Mouse (Mus musculus) ZHBTc4 (cell line): ENCODE results near the gene Gmnc.
A peak's percentile ranks its signal among the peaks of the same experiment; 100 is the strongest.

Experiments
- DNase-seq: peaks from one replicate; pipeline ENCODE4 v3.0.0-alpha.2; 2011; ENCODE audit warnings: low read depth, low spot score

The Gmnc gene

DNA sequence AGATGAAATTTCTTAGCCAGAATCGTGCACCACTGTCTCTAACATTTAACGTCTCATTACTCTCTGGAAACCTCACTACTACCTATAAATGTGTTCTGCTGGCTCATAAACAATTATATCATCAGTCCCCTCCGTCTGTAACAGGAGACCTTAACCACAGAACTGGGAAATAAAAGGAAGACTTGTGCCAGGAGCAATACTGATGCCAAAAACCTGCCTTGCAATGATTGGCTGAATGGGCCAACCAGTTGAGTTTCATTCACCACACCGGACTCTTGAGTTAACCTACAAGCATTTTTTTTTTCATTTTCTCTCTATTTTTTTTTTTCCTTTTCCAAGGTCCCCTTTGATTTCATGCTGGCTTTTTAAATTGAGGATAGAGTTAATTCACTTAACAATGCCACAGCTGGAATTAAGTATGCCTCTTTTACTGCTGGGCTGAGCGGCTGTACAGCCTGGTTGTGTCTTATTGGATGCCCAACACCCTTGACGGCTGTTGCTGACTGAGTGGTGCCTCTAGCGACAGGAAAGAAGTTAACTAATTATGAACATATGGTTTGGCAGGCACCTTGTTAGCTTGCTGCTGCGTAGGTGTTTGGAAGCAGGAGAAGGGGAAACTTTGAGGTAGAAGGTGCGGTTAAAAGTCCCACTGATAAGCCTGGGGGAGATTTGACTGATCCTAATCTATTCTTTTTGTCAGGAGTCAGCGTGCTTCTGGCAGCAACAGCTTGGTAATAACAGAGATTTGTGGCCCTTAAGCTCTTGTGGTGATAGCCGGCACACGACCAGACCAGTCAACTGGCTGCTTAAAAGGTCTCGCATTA, at the start of gene Gmnc:
Gene Gmnc (minus strand): TSS at position 176 of the 824 bp plus-strand sequence.
- DNase-seq: no peak

DNA sequence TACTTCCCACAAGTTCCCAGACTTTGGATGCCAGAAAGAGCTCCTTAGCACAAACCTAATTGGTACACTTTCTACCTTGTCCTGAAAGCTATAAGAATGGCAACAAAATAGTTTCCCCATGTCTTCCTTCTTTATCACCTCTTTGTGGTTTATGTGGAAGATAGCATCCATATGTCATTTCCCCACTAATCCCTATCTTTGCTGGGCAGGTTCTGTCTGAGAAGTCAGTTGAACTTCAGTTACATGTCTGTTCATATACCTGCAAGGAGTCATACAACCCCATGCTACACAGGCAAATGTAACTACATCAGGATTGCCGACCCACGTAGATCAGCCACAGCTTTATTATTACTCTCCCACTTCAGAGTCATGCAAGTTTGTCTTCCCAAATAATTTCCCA, 35.8 kb upstream of the Gmnc start:
- DNase-seq: no peak

DNA sequence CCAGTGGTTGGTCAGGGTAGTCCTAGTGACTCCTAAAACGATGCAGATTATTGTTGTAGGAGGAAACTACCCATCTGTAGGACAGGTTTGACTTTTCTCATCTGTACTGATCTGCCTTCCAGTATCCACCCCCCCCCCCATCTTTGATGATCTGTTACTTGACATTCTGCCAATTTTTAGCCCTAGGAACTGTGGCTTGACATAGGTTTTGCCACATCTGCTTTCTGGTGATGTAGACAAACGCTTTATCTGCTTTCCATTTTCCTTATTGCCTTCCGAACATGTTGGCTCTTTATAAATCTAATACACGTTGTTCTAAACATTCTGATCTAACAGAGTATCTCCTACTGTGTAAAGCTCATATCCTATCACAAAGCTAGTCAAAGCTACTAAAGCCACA, 34.8 kb upstream of the Gmnc start:
- DNase-seq: no peak

DNA sequence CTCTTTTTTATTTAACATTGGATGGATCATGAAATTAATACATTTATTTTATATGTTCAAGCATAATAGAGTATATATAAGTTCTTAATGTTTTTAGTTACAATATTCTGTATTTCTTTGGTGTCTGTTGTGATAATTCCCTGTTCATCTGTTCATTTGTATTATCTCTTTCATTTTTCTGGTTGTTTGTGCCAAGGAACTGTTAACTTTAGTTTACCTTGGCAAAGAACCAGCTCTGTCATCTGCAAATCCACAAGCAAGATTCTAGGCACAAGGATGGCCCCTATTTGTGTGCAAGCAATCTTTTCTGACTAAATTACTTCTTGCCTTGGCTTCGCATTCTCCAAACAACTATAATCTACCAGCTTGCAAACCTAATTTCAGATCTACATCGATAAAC, 31.3 kb upstream of the Gmnc start:
- no peak for DNase-seq

DNA sequence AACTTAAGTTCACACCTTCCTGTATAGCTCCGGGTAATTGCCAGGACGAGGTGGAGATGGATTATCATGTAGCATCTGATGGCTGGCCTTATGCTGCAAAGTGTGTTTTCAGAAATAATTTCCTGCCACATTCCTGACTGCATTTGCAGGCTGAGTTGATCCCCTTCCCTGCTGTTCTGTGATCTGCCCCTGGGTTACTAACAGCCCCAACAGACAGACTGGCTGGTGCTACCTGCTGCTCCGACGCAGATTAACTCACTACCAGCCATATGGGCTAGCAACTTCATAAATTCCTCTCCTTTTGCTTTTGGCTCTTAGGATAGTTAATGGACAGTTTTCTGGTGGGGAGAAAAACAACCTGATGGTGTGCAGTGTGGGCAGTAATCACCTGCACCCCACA, 25.9 kb upstream of the Gmnc start:
- DNase-seq: no peak

DNA sequence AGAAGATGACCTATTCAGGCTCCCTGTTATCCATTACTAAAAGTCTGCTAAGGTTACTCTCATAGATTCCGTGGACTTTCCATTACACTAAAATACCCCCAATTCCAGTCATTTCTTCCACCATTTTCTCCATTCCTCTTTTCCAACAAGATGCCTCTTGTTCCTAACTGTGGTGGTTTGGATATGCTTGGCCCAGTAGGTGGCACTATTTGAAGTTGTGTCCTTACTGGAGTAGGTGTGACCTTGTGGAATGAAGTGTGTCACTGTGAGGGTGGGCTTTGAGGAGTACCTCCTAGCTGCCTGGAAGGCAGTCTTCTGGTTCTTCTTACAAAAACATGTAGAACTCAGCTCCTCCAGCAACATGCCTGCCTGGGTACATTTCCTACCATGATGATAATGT, 11.3 kb upstream of the Gmnc start:
- peak; percentile 15 for DNase-seq

DNA sequence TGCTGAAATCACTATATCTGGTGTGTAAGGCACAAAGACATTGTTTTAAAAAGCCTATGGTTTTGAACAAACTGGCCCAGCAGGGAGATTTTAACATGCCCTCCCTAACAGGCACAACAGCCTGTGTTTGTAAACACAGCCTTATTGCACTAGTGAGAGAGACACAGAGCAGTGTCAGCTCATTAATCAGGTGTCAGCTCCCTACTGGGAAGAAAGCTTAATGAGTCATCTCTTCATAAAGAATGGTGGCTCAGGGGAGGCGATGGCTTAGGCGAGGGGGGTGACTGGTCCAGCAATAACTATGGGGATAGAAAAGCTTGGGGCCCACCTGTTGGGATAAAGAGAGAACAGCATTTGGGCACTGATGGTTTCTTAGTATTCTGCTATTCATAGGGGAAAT, 8.1 kb upstream of the Gmnc start:
- DNase-seq: no peak

DNA sequence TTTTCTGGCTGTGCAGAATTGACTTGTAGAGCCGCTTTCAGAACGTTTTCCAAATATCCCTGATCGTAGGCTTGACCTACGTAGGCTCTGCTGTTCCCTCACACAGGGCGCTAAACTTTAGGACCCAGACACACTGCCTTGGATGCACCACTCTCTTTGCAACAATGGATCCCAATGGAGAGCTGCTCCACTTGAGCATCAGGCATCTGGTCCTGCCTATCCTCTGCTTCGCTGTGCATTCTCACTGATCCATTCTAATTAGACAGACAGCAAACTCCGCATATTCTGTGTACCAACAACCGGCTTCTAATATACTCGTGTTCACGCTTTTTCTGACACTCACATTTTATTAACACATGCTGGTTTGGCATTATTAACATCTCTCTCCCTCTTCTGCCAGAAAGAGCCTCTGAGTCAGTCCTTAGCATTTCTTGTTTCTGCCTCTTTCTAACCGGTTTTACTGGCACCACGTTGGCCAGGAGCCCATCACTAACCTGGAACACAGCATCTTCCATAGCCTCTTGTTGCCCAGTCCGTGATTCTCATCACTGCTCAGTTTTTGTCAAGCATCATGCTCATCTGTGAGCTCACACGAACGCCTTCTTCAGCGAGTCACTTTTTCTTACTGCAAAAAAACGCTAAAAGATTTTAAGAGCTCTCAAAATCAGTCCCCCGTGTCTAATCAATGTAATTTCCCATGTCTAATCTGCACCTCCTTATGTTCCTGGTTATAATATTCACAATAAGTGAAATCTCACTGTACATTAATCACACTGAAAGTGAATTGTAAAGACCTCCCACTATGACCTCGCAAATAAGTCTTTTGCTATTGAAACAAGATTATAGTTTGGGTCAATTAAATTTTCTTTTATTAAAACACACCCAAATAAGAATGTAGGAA, 1.8 kb downstream of the Gmnc start:
- no peak for DNase-seq

DNA sequence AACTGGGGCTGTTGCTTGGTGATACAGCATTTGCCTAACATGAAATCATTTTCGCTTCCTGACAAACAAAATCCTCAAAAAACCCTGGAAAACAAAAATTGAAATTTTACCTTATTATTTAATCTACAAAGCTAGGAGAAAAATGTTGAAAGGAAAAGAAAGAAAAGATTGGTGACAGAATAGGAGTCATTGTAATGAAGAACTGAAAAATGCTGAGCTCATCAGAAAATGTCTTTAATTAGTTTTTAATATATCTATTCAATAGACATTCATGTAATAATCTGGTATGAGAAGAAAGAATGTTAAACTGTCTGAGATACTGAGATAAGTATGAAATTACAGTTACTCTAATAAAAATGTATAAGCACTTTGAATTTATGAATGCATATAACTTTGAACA, 3.3 kb downstream of the Gmnc start:
- DNase-seq: no peak

DNA sequence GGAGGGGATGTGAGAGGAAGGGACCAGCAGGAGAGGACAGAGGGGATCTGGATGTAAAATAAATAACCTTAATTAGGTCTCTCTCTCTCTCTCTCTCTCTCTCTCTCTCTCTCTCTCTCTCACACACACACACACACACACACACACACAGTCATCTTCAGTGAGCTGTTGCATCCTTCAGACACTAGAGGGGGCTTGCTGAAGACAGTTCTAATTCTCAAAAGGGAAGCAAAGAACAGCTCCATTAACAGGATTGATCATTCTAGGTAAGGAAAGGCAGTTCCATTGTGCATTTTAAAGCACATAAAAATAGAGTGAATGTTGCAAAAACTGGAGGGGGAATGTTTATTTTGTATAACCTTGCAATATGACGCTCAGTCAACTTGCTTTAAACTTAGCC, 5.7 kb downstream of the Gmnc start:
- peak; percentile 44 for DNase-seq

DNA sequence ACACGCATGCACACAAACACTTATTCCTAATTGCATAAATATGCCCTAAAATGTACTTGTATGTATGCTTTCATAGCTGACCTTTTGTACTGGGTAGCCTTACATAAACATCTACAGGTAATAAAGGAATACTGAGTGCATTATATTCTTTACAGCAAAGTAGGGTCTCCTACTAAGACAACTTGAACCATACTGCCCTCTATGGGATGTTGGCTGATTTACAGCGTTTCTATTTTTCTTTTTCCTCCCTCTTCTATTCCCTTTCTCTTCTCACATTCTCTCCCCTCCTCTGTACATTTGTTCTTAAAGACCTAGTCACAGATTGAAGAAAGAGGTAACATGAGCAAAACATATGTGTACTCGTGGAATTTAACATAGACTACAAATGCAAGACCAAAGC, 9.3 kb downstream of the Gmnc start:
- DNase-seq: peak; percentile 23

DNA sequence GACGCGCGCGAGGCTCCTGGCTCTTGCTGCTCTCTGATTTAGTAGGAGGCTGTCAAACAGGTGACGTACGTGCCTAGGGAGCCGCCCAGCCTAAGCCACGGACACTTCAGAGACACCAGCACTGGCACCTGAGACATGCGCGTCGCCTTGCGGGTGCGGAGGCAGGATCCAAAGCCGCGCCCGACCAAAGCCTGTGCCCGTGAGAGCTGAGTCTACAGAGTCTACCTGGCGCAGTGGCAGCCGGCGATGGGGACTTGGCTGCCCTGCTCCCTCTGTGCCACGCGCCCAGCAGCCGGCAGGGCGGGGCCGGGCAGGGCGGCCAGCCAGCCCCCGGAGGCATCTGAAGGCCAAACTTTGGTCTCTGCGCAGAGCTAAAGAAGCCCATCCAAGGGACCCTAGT, 23.5 kb downstream of the Gmnc start:
- DNase-seq: peak; percentile 59

DNA sequence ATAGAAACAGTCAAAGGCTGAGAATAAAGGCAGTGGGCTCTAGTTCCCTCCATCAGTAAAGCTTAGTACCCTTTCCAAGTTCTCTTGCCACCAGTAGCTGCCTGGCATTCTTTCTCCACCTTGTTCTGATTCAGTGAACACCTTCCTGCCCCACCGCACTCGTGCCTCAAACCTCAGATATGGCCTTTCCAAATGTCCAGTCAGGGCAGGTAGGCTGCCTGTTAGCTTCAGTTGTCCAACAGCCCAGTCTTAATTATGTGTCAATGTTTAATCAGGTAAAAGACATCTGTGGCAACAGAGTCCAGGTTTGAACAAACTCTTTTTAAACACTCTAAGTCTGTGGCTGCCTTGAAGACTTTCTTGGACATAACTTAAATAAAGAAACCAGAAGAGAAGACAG, 24.6 kb downstream of the Gmnc start:
- DNase-seq: no peak

DNA sequence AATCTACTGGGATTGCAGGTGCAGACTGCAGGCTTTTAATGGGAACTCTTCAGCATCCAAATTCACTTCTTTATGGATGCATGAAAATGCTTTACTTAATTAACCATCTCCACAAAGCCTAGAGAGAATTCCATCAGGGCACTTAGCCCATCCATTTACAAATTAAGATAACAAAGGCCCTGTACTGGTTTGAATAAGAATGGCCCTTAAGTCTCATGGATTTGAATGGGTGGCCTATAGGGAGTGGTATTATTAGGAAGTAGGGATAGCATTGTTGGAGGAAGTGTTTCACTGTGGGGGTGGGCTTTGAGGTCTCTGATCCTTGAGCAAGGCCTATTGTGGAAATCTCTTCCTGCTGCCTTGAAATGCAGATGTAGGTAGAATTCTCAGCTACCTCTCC, 29.5 kb downstream of the Gmnc start:
- peak; percentile 96 for DNase-seq

DNA sequence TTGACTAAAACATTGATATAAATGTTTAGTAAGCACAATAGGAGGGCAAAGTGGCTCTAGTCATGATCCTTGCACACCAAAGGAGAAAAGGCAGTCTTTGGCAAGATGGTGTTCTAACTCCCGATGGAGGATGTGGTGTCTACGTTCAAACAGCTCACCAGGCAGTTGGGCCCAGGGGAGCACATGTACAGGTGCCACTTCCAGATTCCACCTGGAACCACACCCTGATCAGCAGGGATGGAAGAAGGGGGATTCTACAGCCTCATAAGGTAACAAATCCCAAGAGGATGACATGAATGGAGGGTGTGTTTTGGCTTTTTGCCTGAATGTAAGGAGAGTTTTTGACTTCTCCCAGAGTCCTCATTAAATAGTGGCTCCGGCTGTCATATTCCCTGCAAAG, 39.9 kb downstream of the Gmnc start:
- DNase-seq: no peak

DNA sequence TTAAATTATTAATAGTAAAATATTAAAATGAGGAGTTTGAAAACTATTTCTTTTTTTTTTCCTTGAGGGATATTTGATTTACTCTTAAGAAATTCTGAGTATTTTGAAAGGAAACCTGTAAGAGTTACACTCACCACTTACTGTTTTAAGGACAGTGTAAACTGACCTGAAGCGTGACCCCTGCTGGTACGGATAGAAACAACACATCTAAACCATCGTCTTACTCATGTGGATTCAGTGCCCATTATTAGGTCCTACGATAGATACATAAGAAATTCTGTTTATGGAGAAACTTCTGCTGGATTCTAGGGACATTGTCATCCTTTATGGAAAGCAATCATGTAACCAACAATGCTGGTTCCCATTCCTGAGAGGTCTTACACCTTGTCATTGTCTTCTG, 41.2 kb downstream of the Gmnc start:
- peak; percentile 49 for DNase-seq

DNA sequence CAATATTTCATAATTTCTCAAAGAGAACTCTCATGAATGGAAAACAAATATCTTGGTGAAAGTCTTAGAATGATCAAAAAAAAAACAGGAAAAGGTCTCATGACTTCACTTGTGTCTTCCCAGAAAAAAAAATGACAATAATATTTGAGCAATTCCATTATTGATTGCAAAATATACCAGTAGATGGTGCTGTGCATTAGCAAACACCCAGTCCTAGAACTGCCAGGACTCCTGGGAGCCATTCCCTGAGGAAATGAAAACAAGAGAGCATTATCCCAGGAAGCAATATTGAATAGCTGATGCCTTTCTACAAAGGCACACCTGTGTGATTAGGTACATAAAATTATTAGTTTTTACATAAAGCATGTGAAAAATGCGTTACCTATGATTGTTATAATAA, 87.5 kb downstream of the Gmnc start:
- no peak for DNase-seq

DNA sequence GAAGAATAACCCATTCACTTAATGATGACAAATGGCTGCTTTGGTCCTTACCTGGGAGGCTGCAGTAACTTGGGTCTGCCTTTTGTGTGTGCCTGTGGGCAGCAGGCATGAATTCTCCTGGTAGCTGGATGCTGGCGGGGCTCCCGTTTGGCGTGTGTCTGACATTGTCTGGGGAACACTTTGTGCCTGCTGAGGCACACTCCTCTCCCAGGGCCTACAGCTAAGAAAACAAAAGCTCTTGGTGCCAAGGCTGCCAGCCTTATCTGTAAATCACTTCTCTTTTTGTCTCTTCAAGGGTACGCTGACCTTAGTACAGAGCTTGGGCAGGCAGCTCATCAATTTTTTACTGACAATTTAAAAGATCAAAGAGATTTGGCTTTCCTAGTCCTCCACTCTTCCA, 90.0 kb downstream of the Gmnc start:
- no peak for DNase-seq

DNA sequence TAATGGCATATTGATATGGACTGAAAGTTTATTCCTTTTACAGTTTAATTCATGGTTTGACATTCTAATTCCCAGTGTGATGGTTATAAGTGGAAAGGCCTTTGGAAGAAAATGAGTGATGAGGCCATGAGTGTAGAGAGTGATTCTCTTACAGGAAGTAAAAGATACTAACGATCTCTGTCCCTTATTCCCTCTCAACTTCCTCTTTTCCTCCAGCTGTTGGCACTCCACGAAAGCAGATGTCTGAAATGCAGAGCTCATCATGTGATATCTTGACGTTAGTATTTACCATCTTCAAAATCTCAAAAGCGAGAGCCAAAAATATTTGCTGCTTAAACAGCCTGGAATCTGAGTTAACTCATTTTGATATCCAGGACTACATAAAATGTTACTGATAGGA, 105.1 kb downstream of the Gmnc start:
- DNase-seq: no peak

DNA sequence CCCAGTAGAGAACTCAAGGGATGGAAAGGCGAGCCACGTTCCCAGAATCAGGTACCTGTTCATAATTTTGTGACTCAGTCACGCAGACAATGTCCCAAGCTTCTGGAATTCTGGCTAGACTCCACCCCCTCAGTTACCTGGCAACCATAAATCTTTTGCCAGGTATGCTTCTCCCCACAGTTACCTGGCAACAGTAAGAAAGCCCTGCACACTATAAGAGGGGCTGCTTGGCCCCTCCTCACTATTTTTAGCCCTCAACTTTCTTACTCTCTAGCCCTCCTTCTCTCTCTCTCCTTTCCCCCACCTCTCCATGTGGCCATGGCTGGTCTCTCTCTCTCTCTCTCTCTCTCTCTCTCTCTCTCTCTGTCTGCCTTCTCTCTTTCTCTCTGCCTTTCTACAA, 114.6 kb downstream of the Gmnc start:
- no peak for DNase-seq
